Mouse (Mus musculus): ENCODE measurements around the gene Pelo.

GRCm38 (mm10) chr13:115089395-115090025 is 476 bp downstream of the Pelo start:
- TF ChIP-seq GATA1 (IDR thresholded peaks at IDR 0.05; ENCODE audit: borderline replicate concordance, low read length) (no peak), FLI1 (IDR thresholded peaks at IDR 0.05; ENCODE audit: low read length) (no peak)
